Mouse (Mus musculus) intestine, postnatal 0 days (tissue): ENCODE measurements at regions not wholly inside any gene's neighbourhood (a gene's known extent, or its start where the extent isn't known, plus 50 kb on each side); places are given as distances from the start of the nearest gene placed in this dataset.

Experiments
- ATAC-seq: fragments of 200-750 bp; cut with Nextera tagmentation; 2 replicates; pipeline ENCODE4 v1.8.0; 2017; ENCODE audit warnings: mild to moderate bottlenecking, moderate TSS enrichment, moderate library complexity
- H3K27ac ChIP-seq: fragments of 300-500 bp; sonication (generic); 2 replicates; pipeline ENCODE4 v1.5.1; 2014; ENCODE audit warnings: mild to moderate bottlenecking, low read depth, low read length, moderate library complexity
- H3K27me3 ChIP-seq: fragments of 300-500 bp; sonication (generic); replicated peaks from 2 replicates; pipeline ENCODE4 v1.6.1; 2014; ENCODE audit warnings: low read length, mixed read lengths; ENCODE audit not compliant: control insufficient read depth, insufficient read depth
- H3K36me3 ChIP-seq: fragments of 300-500 bp; sonication (generic); 2 replicates; pipeline ENCODE4 v1.6.1; 2014; ENCODE audit warnings: mild to moderate bottlenecking, moderate library complexity; ENCODE audit not compliant: control insufficient read depth, insufficient read depth
- H3K4me1 ChIP-seq: fragments of 300-500 bp; sonication (generic); replicated peaks from 2 replicates; pipeline ENCODE4 v1.6.1; 2014; ENCODE audit warnings: antibody characterized with exemption, low read length, mixed read lengths; ENCODE audit not compliant: control insufficient read depth, insufficient read depth
- H3K4me2 ChIP-seq: fragments of 300-500 bp; sonication (generic); replicated peaks from 2 replicates; pipeline ENCODE4 v1.6.1; 2014; ENCODE audit warnings: low read depth, mild to moderate bottlenecking, moderate library complexity
- H3K4me3 ChIP-seq: fragments of 300-500 bp; sonication (generic); 2 replicates; pipeline ENCODE4 v1.5.1; 2014; ENCODE audit warnings: low read depth, low read length
- H3K9ac ChIP-seq: fragments of 300-500 bp; sonication (generic); 2 replicates; pipeline ENCODE4 v1.6.1; 2014; ENCODE audit warnings: mild to moderate bottlenecking, low read depth, low read length
- H3K9me3 ChIP-seq: fragments of 300-500 bp; sonication (generic); 2 replicates; pipeline ENCODE4 v1.6.1; 2016; ENCODE audit warnings: mixed run types; ENCODE audit not compliant: control insufficient read depth
- CTCF ChIP-seq: sonication (generic); IDR thresholded peaks from 2 replicates; pipeline ENCODE4 v1.5.1; 2016; ENCODE audit warnings: low read depth, mild to moderate bottlenecking, control low read depth, antibody characterized with exemption, moderate library complexity
- WGBS: fragments of 180-500 bp; shearing (Covaris S2); extraction: QIAGEN DNeasy Blood & Tissue Kit; methylation state at CpG from one replicate; pipeline ENCODE4 v1.1.7; 2014; 5-methylcytosine and 5-hydroxymethylcytosine counted together

- H3K4me3 ChIP-seq = no peak overlapping the region
These were observed 343.0 kb downstream of the Adcyap1 start for GRCm38 (mm10) chr17:93541795-93542194.

DNA sequence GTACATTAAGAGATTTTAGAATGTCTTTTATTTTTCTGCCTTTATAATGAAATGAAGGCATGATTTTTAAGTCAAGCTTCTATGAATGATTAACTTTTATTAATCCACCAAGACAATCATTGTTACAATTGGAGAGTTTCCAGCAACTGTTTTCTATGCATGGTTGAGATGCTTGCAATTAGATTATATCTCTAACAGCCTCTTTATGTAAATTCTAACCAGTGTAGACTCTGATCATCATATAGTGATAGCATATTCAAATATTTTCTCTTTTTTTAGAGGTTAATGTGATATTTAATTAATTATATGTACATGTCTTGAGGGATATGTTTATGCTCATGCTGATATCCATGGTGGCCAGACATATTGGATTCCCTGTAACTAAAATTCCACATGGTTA is 351.5 kb downstream of the Adcyap1 start:
- Histone ChIP-seq H3K9ac (no peak overlapping the region), H3K9me3 (no peaks in the 10 kb centered on the region), H3K4me1 (no peaks in the 10 kb centered on the region), H3K4me2 (no peak overlapping the region), H3K27ac (no peak overlapping the region), H3K27me3 (no peaks in the 10 kb centered on the region), H3K4me3 (no peak overlapping the region), H3K36me3 (no peaks in the 10 kb centered on the region)
- ATAC-seq = no peak
- no peak for TF ChIP-seq CTCF

More at GRCm38 (mm10) chr17:93541795-93542194, 343.0 kb downstream of the Adcyap1 start:
- H3K9me3 ChIP-seq = no peaks in the 10 kb centered on the region
- H3K4me2 ChIP-seq = no peak overlapping the region
- H3K9ac ChIP-seq = no peak overlapping the region
- no peaks in the 10 kb centered on the region for H3K4me1 ChIP-seq
- no peaks in the 10 kb centered on the region for H3K27me3 ChIP-seq
- ATAC-seq = no peak
- no peaks in the 10 kb centered on the region for H3K36me3 ChIP-seq
- no peak overlapping the region for H3K27ac ChIP-seq
- no peak for TF ChIP-seq CTCF

DNA sequence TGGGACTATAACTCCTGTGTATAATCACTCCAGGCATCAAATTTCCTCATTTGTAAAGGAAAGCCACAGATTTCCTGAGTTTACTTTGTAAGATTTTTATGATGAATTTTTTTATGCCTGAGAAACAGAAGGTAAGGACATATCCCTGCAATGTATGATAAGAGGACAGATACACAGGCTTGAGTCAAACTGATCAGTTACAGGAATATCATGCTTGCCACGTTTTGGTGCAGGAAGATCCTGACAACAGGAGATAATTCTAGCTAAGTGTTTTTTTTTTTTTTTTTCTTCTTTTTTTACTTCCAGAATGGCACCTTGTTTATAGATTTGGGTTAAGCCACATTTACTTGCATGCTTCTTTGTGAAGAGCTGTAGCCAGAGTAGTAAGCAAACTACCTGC is 357.1 kb downstream of the Adcyap1 start:
- TF ChIP-seq CTCF = no peak
- WGBS = 43% methylated on average over 1 of the region's 1 CpGs
- Histone ChIP-seq H3K9me3 (no peaks in the 10 kb centered on the region), H3K4me3 (no peak overlapping the region), H3K4me1 (no peaks in the 10 kb centered on the region), H3K9ac (no peak overlapping the region), H3K27ac (no peak overlapping the region), H3K4me2 (no peak overlapping the region), H3K27me3 (no peaks in the 10 kb centered on the region), H3K36me3 (no peaks in the 10 kb centered on the region)
- ATAC-seq = no peak

DNA sequence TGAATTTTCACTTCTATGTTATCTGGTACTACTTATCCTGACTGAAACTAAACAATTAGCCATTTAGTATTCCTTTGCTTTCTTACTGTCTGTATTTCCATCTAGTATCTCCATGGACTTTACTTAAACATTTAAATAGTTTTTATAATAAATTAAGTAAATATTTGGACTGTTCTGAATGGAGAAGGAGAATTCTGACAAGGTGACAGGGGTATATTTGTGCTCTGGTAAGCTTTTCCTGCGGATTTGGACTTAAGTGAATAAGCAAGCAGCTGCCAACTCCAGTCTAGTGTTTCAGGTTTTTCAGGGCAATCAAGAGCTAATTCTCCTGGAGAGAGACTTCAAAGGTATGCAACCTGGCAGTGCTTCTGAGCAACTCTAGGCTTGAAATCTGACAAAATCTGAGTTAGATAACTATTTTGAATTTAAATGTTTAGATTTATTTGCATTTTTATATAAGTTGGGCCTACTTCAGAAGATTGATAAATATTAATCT is 364.5 kb downstream of the Adcyap1 start:
- H3K4me1 ChIP-seq = no peaks in the 10 kb centered on the region
- no peak overlapping the region for H3K4me2 ChIP-seq
- no peak for TF ChIP-seq CTCF
- no peak overlapping the region for H3K4me3 ChIP-seq
- no peak overlapping the region for H3K27ac ChIP-seq
- H3K9me3 ChIP-seq = no peaks in the 10 kb centered on the region
- no peaks in the 10 kb centered on the region for H3K27me3 ChIP-seq
- no peaks in the 10 kb centered on the region for H3K36me3 ChIP-seq
- no peak for ATAC-seq
- 41% methylated on average over 1 of the region's 1 CpGs for WGBS
- H3K9ac ChIP-seq = no peak overlapping the region

DNA sequence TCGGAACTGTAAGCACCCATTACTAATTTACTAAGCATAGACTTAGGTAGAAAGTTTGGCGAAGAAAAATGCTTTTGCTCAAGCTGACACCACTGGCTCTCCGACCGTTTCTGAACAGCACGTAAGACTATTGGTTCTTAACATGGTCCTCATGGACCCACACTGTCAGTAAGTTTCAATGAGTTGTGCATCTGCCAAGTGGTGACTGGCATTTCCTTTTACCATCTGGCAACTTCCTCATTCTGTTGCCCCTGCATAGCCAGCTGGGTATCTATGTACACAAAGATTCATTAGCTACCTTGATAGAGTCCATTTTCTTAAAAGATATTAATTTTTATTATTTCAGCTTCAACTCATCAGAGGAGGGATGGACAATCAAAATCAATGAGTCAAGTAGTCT is 381.2 kb downstream of the Adcyap1 start:
- no peak overlapping the region for H3K4me2 ChIP-seq
- no peak overlapping the region for H3K27ac ChIP-seq
- no peaks in the 10 kb centered on the region for H3K4me1 ChIP-seq
- H3K9me3 ChIP-seq = no peaks in the 10 kb centered on the region
- H3K9ac ChIP-seq = no peak overlapping the region
- H3K27me3 ChIP-seq = no peaks in the 10 kb centered on the region
- WGBS = 93% methylated on average over 5 of the region's 5 CpGs
- H3K4me3 ChIP-seq = no peak overlapping the region
- no peak for TF ChIP-seq CTCF
- H3K36me3 ChIP-seq = no peaks in the 10 kb centered on the region
- no peak for ATAC-seq

DNA sequence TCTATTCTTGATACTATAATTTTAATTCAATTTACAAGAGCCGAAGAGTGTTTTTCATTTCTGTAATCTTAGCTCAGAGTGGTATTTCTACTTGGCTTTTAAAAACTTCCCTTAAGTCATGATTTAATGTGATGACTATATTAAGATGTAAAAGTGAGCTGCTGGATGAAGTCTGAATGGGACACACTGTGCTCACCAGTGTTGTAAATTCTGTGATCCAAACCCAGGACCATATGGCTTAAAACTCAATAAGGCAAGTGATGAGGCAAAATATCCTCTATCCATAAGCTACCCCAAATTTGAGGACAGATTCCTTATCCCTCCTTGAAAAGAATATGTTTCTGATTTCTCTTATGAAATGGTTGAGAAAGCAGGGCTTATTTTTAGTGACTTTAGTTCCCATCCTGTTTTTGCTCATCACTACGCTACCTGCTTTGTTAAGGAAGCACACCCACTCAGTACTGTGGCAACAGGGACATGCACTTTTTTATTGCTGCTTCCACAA is 399.4 kb downstream of the Adcyap1 start:
- no peak for ATAC-seq
- WGBS = 91% methylated on average over 2 of the region's 2 CpGs
- Histone ChIP-seq H3K4me3 (no peak overlapping the region), H3K27ac (no peak overlapping the region), H3K4me2 (no peak overlapping the region), H3K4me1 (no peaks in the 10 kb centered on the region), H3K9ac (no peak overlapping the region), H3K36me3 (no peaks in the 10 kb centered on the region), H3K9me3 (no peaks in the 10 kb centered on the region), H3K27me3 (no peaks in the 10 kb centered on the region)
- TF ChIP-seq CTCF = no peak

DNA sequence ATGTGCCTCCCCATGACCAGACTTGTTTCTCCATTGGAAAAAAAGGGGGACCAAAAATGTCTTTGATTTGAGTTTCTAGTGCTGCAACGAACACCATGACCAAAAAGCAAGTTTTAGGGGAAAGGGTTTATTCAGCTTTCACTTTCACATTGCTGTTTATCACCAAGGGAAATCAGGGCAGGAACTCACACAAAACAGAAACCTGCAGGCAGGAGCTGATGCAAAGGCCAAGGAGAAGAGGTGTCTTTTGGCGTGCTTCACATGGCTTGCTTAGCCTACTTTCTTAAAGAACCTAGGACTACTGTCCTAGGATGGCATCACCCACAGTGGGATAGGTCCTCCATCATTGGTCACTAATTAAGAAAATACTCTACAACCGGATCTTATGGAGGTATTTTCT is 401.4 kb downstream of the Adcyap1 start:
- H3K4me1 ChIP-seq = no peaks in the 10 kb centered on the region
- 70% methylated on average over 3 of the region's 3 CpGs for WGBS
- H3K4me3 ChIP-seq = no peak overlapping the region
- H3K9me3 ChIP-seq = no peaks in the 10 kb centered on the region
- no peak overlapping the region for H3K27ac ChIP-seq
- no peak overlapping the region for H3K9ac ChIP-seq
- H3K27me3 ChIP-seq = no peaks in the 10 kb centered on the region
- no peak for ATAC-seq
- TF ChIP-seq CTCF = no peak
- no peak overlapping the region for H3K4me2 ChIP-seq
- H3K36me3 ChIP-seq = no peaks in the 10 kb centered on the region
